Mouse (Mus musculus) embryonic facial prominence, embryonic 15.5 days (tissue): ENCODE results near the gene Rgs5. TPM values are rescaled to one million over a fixed set of nuclear protein-coding genes. Genes with fewer than 3 reads are reported as not detected.

Experiments
- ATAC-seq: fragments of 200-750 bp; cut with Nextera tagmentation; 2 replicates; pipeline ENCODE4 v1.8.0; 2017; ENCODE audit warnings: low read depth, moderate TSS enrichment; ENCODE audit not compliant: insufficient number of reproducible peaks, low FRiP score, low TSS enrichment
- H3K27ac ChIP-seq: fragments of 300-500 bp; sonication (generic); replicated peaks from 2 replicates; pipeline ENCODE4 v1.5.1; 2015; ENCODE audit warnings: mild to moderate bottlenecking, inconsistent platforms
- H3K27me3 ChIP-seq: fragments of 300-500 bp; sonication (generic); 2 replicates; pipeline ENCODE4 v1.6.1; 2015; ENCODE audit warnings: inconsistent platforms
- H3K36me3 ChIP-seq: fragments of 300-500 bp; sonication (generic); 2 replicates; pipeline ENCODE4 v1.6.1; 2015; ENCODE audit warnings: mild to moderate bottlenecking, inconsistent platforms
- H3K4me1 ChIP-seq: fragments of 300-500 bp; sonication (generic); 2 replicates; pipeline ENCODE4 v1.6.1; 2015; ENCODE audit warnings: inconsistent platforms
- H3K4me2 ChIP-seq: fragments of 300-500 bp; sonication (generic); replicated peaks from 2 replicates; pipeline ENCODE4 v1.6.1; 2015; ENCODE audit warnings: mild to moderate bottlenecking, inconsistent platforms
- H3K4me3 ChIP-seq: fragments of 300-500 bp; sonication (generic); replicated peaks from 2 replicates; pipeline ENCODE4 v1.5.1; 2015; ENCODE audit warnings: mild to moderate bottlenecking, inconsistent platforms
- H3K9ac ChIP-seq: fragments of 300-500 bp; sonication (generic); 2 replicates; pipeline ENCODE4 v1.6.1; 2015; ENCODE audit warnings: inconsistent platforms
- H3K9me3 ChIP-seq: fragments of 300-500 bp; sonication (generic); replicated peaks from 2 replicates; pipeline ENCODE4 v1.6.1; 2016; ENCODE audit warnings: inconsistent platforms
- WGBS: fragments of 180-500 bp; shearing (Covaris S2); methylation state at CpG from one replicate; pipeline ENCODE4 v1.1.7; 2015; 5-methylcytosine and 5-hydroxymethylcytosine counted together
- polyA plus RNA-seq: library from polyadenylated mRNA; unstranded; fragments of >200 nt; fragmentation: Nextera tagmentation; extraction: Ambion mirVana; gene quantifications from 2 replicates; pipeline ENCODE4 v1.2.1, GENCODE M21; 2015

The Rgs5 gene
- polyA plus RNA-seq: 11.1 and 11.6 TPM in 2 replicates

DNA sequence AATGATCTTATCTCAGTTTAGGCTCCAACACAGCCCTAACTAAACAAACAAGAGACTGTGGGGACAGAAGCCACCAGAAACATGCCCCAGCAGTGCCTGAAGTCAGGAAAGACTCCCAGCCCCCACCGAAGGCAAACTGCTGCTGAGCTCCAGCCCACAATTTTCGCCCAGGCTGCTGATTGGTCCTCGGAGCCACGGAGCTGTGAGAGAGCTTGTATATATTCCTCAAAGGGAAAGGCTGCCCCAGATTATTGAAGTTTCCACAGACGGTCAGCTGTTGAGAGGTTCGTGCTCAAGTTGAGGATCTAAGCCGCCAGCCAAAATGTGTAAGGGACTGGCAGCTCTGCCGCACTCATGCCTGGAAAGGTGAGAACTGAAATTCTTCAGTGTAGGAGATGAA, at the start of gene Rgs5:
Rgs5 (plus strand) TSS at position 246 of the 400 bp plus-strand sequence.
- Histone ChIP-seq H3K9me3 (no peaks in the 10 kb centered on the region), H3K4me1 (peaks cover 3% of the 10 kb centered on the region; the same call in 1 of the 2 replicates), H3K27me3 (no peaks in the 10 kb centered on the region), H3K27ac (no peak within 1 kb of the TSS), H3K4me3 (peak within 1 kb of the TSS; percentile 15; the same call in 1 of the 2 replicates), H3K4me2 (peak within 1 kb of the TSS; percentile 40), H3K36me3 (no peaks in the 10 kb centered on the region), H3K9ac (no peak within 1 kb of the TSS)
- ATAC-seq: peak; percentile 61; the same call in 1 of the 2 replicates
- WGBS: 9% methylated on average over 8 of the region's 8 CpGs

- no peak overlapping the region for H3K4me3 ChIP-seq
- no peaks in the 10 kb centered on the region for H3K36me3 ChIP-seq
- no peaks in the 10 kb centered on the region for H3K27me3 ChIP-seq
- H3K9me3 ChIP-seq: no peaks in the 10 kb centered on the region
- H3K4me1 ChIP-seq: no peaks in the 10 kb centered on the region
- WGBS: 85% methylated on average over 3 of the region's 3 CpGs
- ATAC-seq: no peak
- H3K9ac ChIP-seq: no peak overlapping the region
- H3K27ac ChIP-seq: no peak overlapping the region
- H3K4me2 ChIP-seq: no peak overlapping the region
Observed at GRCm38 (mm10) chr1:169606164-169606563, 49.1 kb upstream of the Rgs5 start.

DNA sequence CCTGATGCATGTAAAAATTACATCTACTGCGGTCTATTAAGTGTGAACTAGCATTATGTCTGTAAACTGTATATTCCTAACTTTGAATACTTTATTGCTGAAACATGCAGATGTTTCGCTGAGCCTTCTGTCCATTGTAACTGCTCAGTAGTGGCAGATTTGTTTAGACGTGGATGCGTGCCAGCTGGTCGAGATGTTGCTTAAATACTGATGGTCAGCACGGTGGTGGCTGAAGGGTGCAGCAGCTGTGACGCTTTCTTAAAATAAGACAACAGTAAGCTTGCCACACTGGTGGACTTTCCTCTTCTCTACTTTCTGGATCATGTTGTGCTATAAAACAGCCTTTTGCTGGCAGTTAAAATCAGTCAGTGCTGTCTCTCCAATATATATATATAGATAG, 25.6 kb upstream of the Rgs5 start:
- ATAC-seq: no peak
- no peak overlapping the region for H3K27ac ChIP-seq
- no peaks in the 10 kb centered on the region for H3K9me3 ChIP-seq
- no peak overlapping the region for H3K9ac ChIP-seq
- H3K27me3 ChIP-seq: no peaks in the 10 kb centered on the region
- no peak overlapping the region for H3K4me3 ChIP-seq
- H3K4me1 ChIP-seq: no peaks in the 10 kb centered on the region
- no peak overlapping the region for H3K4me2 ChIP-seq
- H3K36me3 ChIP-seq: no peaks in the 10 kb centered on the region
- WGBS: 78% methylated on average over 7 of the region's 7 CpGs

- no peak for ATAC-seq
- 56% methylated on average over 14 of the region's 14 CpGs for WGBS
- Histone ChIP-seq H3K9me3 (no peaks in the 10 kb centered on the region), H3K27ac (no peak overlapping the region), H3K9ac (no peak overlapping the region), H3K27me3 (no peaks in the 10 kb centered on the region), H3K4me3 (no peak overlapping the region), H3K4me2 (no peak overlapping the region), H3K4me1 (no peaks in the 10 kb centered on the region), H3K36me3 (no peaks in the 10 kb centered on the region)
Observed at GRCm38 (mm10) chr1:169637251-169637750, 18.0 kb upstream of the Rgs5 start.

DNA sequence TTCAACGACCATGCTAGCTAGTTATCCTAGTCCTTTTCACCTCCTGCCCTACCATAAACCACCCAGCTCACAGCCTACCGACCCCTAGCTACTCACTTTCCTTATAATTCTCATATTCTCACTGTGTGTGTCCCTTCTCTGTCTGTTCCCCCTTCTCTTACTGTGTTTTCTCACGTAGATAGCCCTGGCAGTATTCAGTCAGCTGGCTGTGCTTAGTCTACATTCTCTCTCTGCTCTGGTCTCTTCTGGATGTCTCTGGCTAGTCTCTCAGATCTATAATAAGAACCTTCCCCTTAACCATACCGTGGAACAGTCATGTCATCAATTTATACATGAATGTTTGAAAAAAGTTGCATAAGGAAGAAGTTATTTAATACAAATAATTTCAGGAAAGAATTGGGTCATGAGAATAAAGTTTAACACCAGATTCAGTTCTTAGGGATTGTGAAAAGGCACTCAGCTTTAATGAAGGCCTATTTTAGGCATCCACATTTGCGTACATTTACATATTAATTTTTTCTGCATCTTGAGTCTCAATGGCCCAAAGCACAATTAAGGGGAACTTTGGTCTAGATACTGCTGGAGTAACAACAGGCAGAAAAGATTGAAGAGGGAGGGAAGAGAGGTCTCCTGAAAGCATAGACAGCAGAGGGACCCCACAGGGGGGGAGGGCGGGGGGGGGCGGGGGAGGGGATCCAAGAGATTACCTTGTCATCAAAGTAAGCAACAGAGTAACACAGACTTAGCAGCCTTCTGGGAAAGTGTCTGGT, 10.2 kb upstream of the Rgs5 start:
- no peaks in the 10 kb centered on the region for H3K9me3 ChIP-seq
- H3K4me3 ChIP-seq: no peak overlapping the region
- 59% methylated on average over 7 of the region's 7 CpGs for WGBS
- H3K36me3 ChIP-seq: no peaks in the 10 kb centered on the region
- no peak overlapping the region for H3K4me2 ChIP-seq
- no peak for ATAC-seq
- H3K4me1 ChIP-seq: no peaks in the 10 kb centered on the region
- no peak overlapping the region for H3K27ac ChIP-seq
- H3K27me3 ChIP-seq: no peaks in the 10 kb centered on the region
- no peak overlapping the region for H3K9ac ChIP-seq

GRCm38 (mm10) chr1:169659479-169659878, 4.2 kb downstream of the Rgs5 start:
- peaks cover 3% of the 10 kb centered on the region; the same call in 1 of the 2 replicates for H3K4me1 ChIP-seq
- no peaks in the 10 kb centered on the region for H3K27me3 ChIP-seq
- no peak overlapping the region for H3K4me2 ChIP-seq
- H3K27ac ChIP-seq: no peak overlapping the region
- no peak overlapping the region for H3K4me3 ChIP-seq
- WGBS: 10% methylated on average over 4 of the region's 4 CpGs
- no peak for ATAC-seq
- no peaks in the 10 kb centered on the region for H3K9me3 ChIP-seq
- no peak overlapping the region for H3K9ac ChIP-seq
- no peaks in the 10 kb centered on the region for H3K36me3 ChIP-seq

- Histone ChIP-seq H3K27ac (no peak overlapping the region), H3K9me3 (no peaks in the 10 kb centered on the region), H3K4me1 (no peaks in the 10 kb centered on the region), H3K4me2 (no peak overlapping the region), H3K36me3 (no peaks in the 10 kb centered on the region), H3K4me3 (no peak overlapping the region), H3K9ac (no peak overlapping the region), H3K27me3 (no peaks in the 10 kb centered on the region)
- ATAC-seq: no peak
- WGBS: 63% methylated on average over 4 of the region's 4 CpGs
Observed at GRCm38 (mm10) chr1:169667328-169667727, 12.0 kb downstream of the Rgs5 start.

DNA sequence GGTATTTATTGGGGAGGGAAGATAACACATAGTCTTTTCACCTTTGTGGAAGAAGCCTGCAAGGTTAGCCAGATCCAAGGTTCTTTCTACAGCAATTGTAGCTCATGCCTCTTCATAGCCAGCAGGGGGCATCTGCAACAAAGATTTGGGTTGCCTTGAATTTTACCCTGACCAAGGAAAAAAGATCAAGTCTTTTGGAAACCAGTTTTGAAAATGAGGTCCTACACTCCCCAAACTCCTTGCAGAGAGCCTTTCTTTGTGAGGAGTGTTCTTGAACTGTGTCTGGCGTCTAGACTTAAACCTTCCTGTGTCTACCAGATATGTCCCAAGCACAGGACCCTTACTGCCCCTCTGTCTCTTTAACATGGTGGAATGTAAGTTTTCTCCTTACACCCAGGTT, 15.4 kb downstream of the Rgs5 start:
- Histone ChIP-seq H3K4me1 (no peaks in the 10 kb centered on the region), H3K36me3 (no peaks in the 10 kb centered on the region), H3K4me3 (no peak overlapping the region), H3K27ac (no peak overlapping the region), H3K9me3 (no peaks in the 10 kb centered on the region), H3K9ac (no peak overlapping the region), H3K27me3 (no peaks in the 10 kb centered on the region), H3K4me2 (no peak overlapping the region)
- no peak for ATAC-seq
- 50% methylated on average over 1 of the region's 1 CpGs for WGBS

GRCm38 (mm10) chr1:169671801-169672200, 16.5 kb downstream of the Rgs5 start:
- no peaks in the 10 kb centered on the region for H3K4me1 ChIP-seq
- 69% methylated on average over 2 of the region's 2 CpGs for WGBS

DNA sequence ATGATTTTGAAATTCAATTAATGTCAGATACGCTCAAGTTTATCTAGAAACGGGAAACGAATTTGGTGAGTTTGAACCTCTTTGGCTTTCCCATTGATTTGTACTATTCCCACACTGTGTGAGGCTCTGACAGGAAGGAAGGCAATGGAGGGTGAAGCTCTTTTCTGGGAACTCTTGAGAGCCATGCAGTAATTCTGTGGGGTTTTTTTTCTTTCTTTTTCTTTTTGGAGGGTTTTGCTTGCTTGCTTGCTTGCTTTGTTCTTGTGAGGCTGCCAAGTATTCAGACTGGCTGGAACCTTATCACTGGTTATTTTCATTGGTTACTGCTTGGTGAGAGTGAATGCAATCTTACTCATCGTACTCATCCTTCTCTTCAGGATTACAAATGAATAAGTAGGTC, 17.0 kb downstream of the Rgs5 start:
- no peaks in the 10 kb centered on the region for H3K27me3 ChIP-seq
- H3K4me2 ChIP-seq: no peak overlapping the region
- H3K27ac ChIP-seq: no peak overlapping the region
- no peak overlapping the region for H3K4me3 ChIP-seq
- H3K4me1 ChIP-seq: no peaks in the 10 kb centered on the region
- no peaks in the 10 kb centered on the region for H3K9me3 ChIP-seq
- H3K9ac ChIP-seq: no peak overlapping the region
- no peaks in the 10 kb centered on the region for H3K36me3 ChIP-seq
- WGBS: 77% methylated on average over 4 of the region's 4 CpGs
- no peak for ATAC-seq

More at GRCm38 (mm10) chr1:169671801-169672200, 16.5 kb downstream of the Rgs5 start:
- H3K27ac ChIP-seq: no peak overlapping the region
- H3K4me2 ChIP-seq: no peak overlapping the region
- no peaks in the 10 kb centered on the region for H3K27me3 ChIP-seq
- H3K9ac ChIP-seq: no peak overlapping the region
- no peaks in the 10 kb centered on the region for H3K9me3 ChIP-seq
- H3K4me3 ChIP-seq: no peak overlapping the region
- ATAC-seq: no peak
- H3K36me3 ChIP-seq: no peaks in the 10 kb centered on the region

- Histone ChIP-seq H3K27ac (no peak overlapping the region), H3K9ac (no peak overlapping the region), H3K4me2 (no peak overlapping the region), H3K9me3 (no peaks in the 10 kb centered on the region), H3K27me3 (no peaks in the 10 kb centered on the region), H3K4me1 (no peaks in the 10 kb centered on the region), H3K36me3 (no peaks in the 10 kb centered on the region), H3K4me3 (no peak overlapping the region)
- ATAC-seq: no peak
- 49% methylated on average over 3 of the region's 3 CpGs for WGBS
Observed at GRCm38 (mm10) chr1:169674116-169674515, 18.8 kb downstream of the Rgs5 start.

DNA sequence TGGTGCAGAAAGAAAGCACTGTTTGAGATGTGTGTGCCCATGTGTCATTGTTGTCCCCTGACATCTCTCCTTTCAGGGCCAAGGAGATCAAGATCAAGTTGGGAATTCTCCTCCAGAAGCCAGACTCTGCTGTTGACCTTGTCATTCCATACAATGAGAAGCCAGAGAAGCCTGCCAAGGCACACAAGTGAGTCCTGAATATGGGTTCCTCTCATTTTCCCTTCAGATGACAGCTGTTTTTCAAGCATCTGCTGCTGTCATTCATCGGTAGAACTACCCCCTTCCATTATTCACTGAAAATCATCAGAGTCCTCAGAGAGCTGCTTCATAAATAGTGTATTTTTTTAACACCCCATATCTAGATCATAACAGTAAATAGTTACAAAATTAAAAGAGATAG, 21.4 kb downstream of the Rgs5 start:
- no peak overlapping the region for H3K4me3 ChIP-seq
- no peak for ATAC-seq
- H3K4me1 ChIP-seq: no peaks in the 10 kb centered on the region
- H3K36me3 ChIP-seq: no peaks in the 10 kb centered on the region
- no peaks in the 10 kb centered on the region for H3K9me3 ChIP-seq
- H3K27me3 ChIP-seq: no peaks in the 10 kb centered on the region
- H3K27ac ChIP-seq: no peak overlapping the region
- no peak overlapping the region for H3K9ac ChIP-seq
- no peak overlapping the region for H3K4me2 ChIP-seq
- WGBS: 76% methylated on average over 1 of the region's 1 CpGs
